Mouse (Mus musculus): ENCODE measurements at regions not wholly inside any gene's neighbourhood (a gene's known extent, or its start where the extent isn't known, plus 50 kb on each side); places are given as distances from the start of the nearest gene placed in this dataset.
"Not testable (repeated sequence)": the region's sequence is repeated elsewhere in the genome, so short reads cannot be mapped to it uniquely, and the experiment has no call there.

GRCm38 (mm10) chr1:168676418-168677413 lies 244.6 kb upstream of the Pbx1 start:
- Histone ChIP-seq H3K36me3 (ENCODE audit: control insufficient read depth, insufficient read depth, low read length) (no peaks in the 10 kb centered on the region), H3K27me3 (ENCODE audit: control insufficient read depth, insufficient read depth, low read length) (no peaks in the 10 kb centered on the region), H3K4me3 (ENCODE audit: low read depth, low read length) (no peak overlapping the region), H3K27ac (ENCODE audit: insufficient read depth, low read depth, low read length) (no peak overlapping the region), H3K4me1 (ENCODE audit: control insufficient read depth, insufficient read depth, insufficient read length, low read length) (no peaks in the 10 kb centered on the region)
- no peak for TF ChIP-seq CTCF (IDR thresholded peaks at IDR 0.05; ENCODE audit: extremely low read depth, insufficient read length, insufficient replicate concordance, low read depth, low read length)
- TF ChIP-seq POLR2A (IDR thresholded peaks at IDR 0.05; ENCODE audit: low read depth, low read length): no peak
- 71% methylated on average over 29 of the region's 29 CpGs for WGBS

- WGBS: 78% methylated on average over 10 of the region's 10 CpGs
- no peak overlapping the region for H3K27ac ChIP-seq (ENCODE audit: insufficient read depth, low read depth, low read length)
- H3K36me3 ChIP-seq (ENCODE audit: control insufficient read depth, insufficient read depth, low read length): no peaks in the 10 kb centered on the region
- TF ChIP-seq POLR2A (IDR thresholded peaks at IDR 0.05; ENCODE audit: low read depth, low read length) (no peak), CTCF (IDR thresholded peaks at IDR 0.05; ENCODE audit: extremely low read depth, insufficient read length, insufficient replicate concordance, low read depth, low read length) (no peak)
- no peaks in the 10 kb centered on the region for H3K27me3 ChIP-seq (ENCODE audit: control insufficient read depth, insufficient read depth, low read length)
- no peaks in the 10 kb centered on the region for H3K4me1 ChIP-seq (ENCODE audit: control insufficient read depth, insufficient read depth, insufficient read length, low read length)
- no peak overlapping the region for H3K4me3 ChIP-seq (ENCODE audit: low read depth, low read length)
These were observed 243.7 kb upstream of the Pbx1 start for GRCm38 (mm10) chr1:168675741-168676140.

GRCm38 (mm10) chr1:168662755-168663284 lies 230.8 kb upstream of the Pbx1 start:
- no peak overlapping the region for H3K27ac ChIP-seq (ENCODE audit: insufficient read depth, low read depth, low read length)
- H3K4me3 ChIP-seq (ENCODE audit: low read depth, low read length): no peak overlapping the region
- no peaks in the 10 kb centered on the region for H3K36me3 ChIP-seq (ENCODE audit: control insufficient read depth, insufficient read depth, low read length)
- no peaks in the 10 kb centered on the region for H3K27me3 ChIP-seq (ENCODE audit: control insufficient read depth, insufficient read depth, low read length)
- H3K4me1 ChIP-seq (ENCODE audit: control insufficient read depth, insufficient read depth, insufficient read length, low read length): no peaks in the 10 kb centered on the region
- TF ChIP-seq CTCF (IDR thresholded peaks at IDR 0.05; ENCODE audit: extremely low read depth, insufficient read length, insufficient replicate concordance, low read depth, low read length) (no peak), POLR2A (IDR thresholded peaks at IDR 0.05; ENCODE audit: low read depth, low read length) (no peak)
- 84% methylated on average over 11 of the region's 11 CpGs for WGBS

GRCm38 (mm10) chr1:168660956-168661355 lies 228.9 kb upstream of the Pbx1 start:
- H3K4me1 ChIP-seq (ENCODE audit: control insufficient read depth, insufficient read depth, insufficient read length, low read length): no peaks in the 10 kb centered on the region
- H3K27me3 ChIP-seq (ENCODE audit: control insufficient read depth, insufficient read depth, low read length): no peaks in the 10 kb centered on the region
- WGBS: 76% methylated on average over 7 of the region's 7 CpGs
- H3K4me3 ChIP-seq (ENCODE audit: low read depth, low read length): no peak overlapping the region
- no peaks in the 10 kb centered on the region for H3K36me3 ChIP-seq (ENCODE audit: control insufficient read depth, insufficient read depth, low read length)
- H3K27ac ChIP-seq (ENCODE audit: insufficient read depth, low read depth, low read length): no peak overlapping the region
- TF ChIP-seq POLR2A (IDR thresholded peaks at IDR 0.05; ENCODE audit: low read depth, low read length) (no peak), CTCF (IDR thresholded peaks at IDR 0.05; ENCODE audit: extremely low read depth, insufficient read length, insufficient replicate concordance, low read depth, low read length) (no peak)

GRCm38 (mm10) chr1:168659578-168659977 lies 227.5 kb upstream of the Pbx1 start:
- H3K27me3 ChIP-seq (ENCODE audit: control insufficient read depth, insufficient read depth, low read length): no peaks in the 10 kb centered on the region
- 30% methylated on average over 5 of the region's 5 CpGs for WGBS
- H3K36me3 ChIP-seq (ENCODE audit: control insufficient read depth, insufficient read depth, low read length): no peaks in the 10 kb centered on the region
- H3K4me1 ChIP-seq (ENCODE audit: control insufficient read depth, insufficient read depth, insufficient read length, low read length): no peaks in the 10 kb centered on the region
- H3K27ac ChIP-seq (ENCODE audit: insufficient read depth, low read depth, low read length): no peak overlapping the region
- TF ChIP-seq POLR2A (IDR thresholded peaks at IDR 0.05; ENCODE audit: low read depth, low read length): no peak
- TF ChIP-seq CTCF (IDR thresholded peaks at IDR 0.05; ENCODE audit: extremely low read depth, insufficient read length, insufficient replicate concordance, low read depth, low read length): peak; percentile 41; the same call in 1 of the 2 replicates
- no peak overlapping the region for H3K4me3 ChIP-seq (ENCODE audit: low read depth, low read length)

- Histone ChIP-seq H3K36me3 (ENCODE audit: control insufficient read depth, insufficient read depth, low read length) (no peaks in the 10 kb centered on the region), H3K4me1 (ENCODE audit: control insufficient read depth, insufficient read depth, insufficient read length, low read length) (no peaks in the 10 kb centered on the region), H3K4me3 (ENCODE audit: low read depth, low read length) (no peak overlapping the region), H3K27me3 (ENCODE audit: control insufficient read depth, insufficient read depth, low read length) (no peaks in the 10 kb centered on the region), H3K27ac (ENCODE audit: insufficient read depth, low read depth, low read length) (no peak overlapping the region)
- no peak for TF ChIP-seq CTCF (IDR thresholded peaks at IDR 0.05; ENCODE audit: extremely low read depth, insufficient read length, insufficient replicate concordance, low read depth, low read length)
- no peak for TF ChIP-seq POLR2A (IDR thresholded peaks at IDR 0.05; ENCODE audit: low read depth, low read length)
- 84% methylated on average over 2 of the region's 2 CpGs for WGBS
These were observed 200.8 kb upstream of the Pbx1 start for GRCm38 (mm10) chr1:168632837-168633236.

- Histone ChIP-seq H3K27ac (ENCODE audit: insufficient read depth, low read depth, low read length) (no peak overlapping the region), H3K4me1 (ENCODE audit: control insufficient read depth, insufficient read depth, insufficient read length, low read length) (no peaks in the 10 kb centered on the region), H3K36me3 (ENCODE audit: control insufficient read depth, insufficient read depth, low read length) (no peaks in the 10 kb centered on the region), H3K27me3 (ENCODE audit: control insufficient read depth, insufficient read depth, low read length) (no peaks in the 10 kb centered on the region), H3K4me3 (ENCODE audit: low read depth, low read length) (no peak overlapping the region)
- WGBS: 63% methylated on average over 2 of the region's 2 CpGs
- TF ChIP-seq CTCF (IDR thresholded peaks at IDR 0.05; ENCODE audit: extremely low read depth, insufficient read length, insufficient replicate concordance, low read depth, low read length): no peak
These were observed 199.9 kb upstream of the Pbx1 start for GRCm38 (mm10) chr1:168631979-168632378.

- H3K27me3 ChIP-seq (ENCODE audit: control insufficient read depth, insufficient read depth, low read length); H3K4me3 ChIP-seq (ENCODE audit: low read depth, low read length); H3K27ac ChIP-seq (ENCODE audit: insufficient read depth, low read depth, low read length); H3K4me1 ChIP-seq (ENCODE audit: control insufficient read depth, insufficient read depth, insufficient read length, low read length); H3K36me3 ChIP-seq (ENCODE audit: control insufficient read depth, insufficient read depth, low read length): not testable (repeated sequence)
- 73% methylated on average over 3 of the region's 3 CpGs for WGBS
These were observed 169.9 kb upstream of the Pbx1 start for GRCm38 (mm10) chr1:168601967-168602366.
